Mouse (Mus musculus): ENCODE data around the gene Slc26a6. TPM values are rescaled to one million over a fixed set of nuclear protein-coding genes. Genes with fewer than 3 reads are reported as not detected.

Gene Slc26a6
- polyA plus RNA-seq (2015; fragmentation: Nextera tagmentation; extraction: Ambion mirVana), result 1.9 and 4.6 TPM in 2 replicates

DNA sequence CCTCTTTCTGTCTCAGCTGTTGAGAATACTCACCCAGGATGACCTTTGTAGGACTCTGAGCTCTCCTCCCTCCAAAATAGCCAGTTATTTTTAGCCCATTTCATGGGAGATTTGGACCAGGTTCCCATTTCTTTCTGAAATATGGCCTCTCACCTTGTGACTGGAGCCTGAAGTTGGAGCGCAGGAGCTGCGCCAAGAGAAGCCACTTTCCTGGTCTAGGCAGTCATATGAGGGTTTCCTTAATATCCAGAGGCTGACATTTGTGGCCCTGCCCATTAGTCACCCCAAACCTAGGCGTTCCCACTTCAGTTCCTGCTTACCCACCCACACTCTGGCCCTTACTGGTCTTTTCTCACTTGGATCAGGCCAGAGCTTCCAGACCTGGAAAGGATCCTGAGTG, at the start of gene Slc26a6:
TSS of gene Slc26a6 (plus strand) at position 308 of the 400 bp plus-strand sequence.

GRCm38 (mm10) chr9:108808163-108808665, 44.9 kb upstream of the Slc26a6 start, which contains the start of gene Nckipsd:
Gene Nckipsd, plus strand, starts transcription at chr9:108808368.

DNA sequence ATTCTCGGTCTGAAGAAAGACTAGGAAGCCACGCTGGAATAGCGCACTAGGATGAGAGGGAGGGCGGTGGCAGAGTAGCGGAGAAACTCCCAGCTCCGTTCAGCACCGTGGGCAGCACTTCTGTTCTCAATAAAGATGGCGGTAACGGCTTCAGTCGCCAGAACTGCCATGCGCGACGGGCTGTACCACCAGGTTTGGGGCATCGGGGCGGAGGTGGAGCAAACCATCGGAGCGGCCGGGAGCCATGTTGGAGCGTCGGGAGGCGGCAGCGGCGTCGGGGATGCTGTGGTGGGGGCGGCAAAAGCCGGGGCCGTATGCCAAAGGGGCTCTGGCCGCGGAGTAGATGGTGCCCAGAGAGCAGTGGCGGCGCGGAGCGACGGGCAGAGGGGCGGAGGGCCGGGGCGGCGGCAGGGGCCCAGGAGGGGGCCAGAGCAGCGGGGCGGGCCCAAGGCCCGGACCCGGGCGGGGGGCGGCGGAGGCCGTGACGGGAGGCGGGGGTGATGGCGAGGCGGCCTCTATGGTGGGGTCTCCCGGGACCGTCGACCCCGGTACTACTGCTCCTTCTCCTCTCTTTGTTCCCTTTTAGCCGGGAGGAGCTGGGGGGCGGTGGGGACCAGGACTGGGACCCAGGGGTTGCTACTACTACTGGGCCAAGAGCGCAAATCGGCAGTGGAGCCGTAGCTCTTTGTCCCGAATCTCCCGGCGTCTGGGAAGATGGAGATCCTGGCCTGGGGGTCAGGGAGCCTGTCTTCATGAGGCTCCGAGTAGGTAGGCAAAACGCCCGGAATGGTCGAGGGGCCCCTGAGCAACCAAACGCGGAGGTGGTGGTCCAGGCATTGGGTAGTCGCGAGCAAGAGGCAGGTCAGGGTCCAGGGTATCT, 27.0 kb upstream of the Slc26a6 start, which contains the start of gene Celsr3:
TSS of gene Celsr3 (plus strand) at position 501 of the 880 bp plus-strand sequence.

DNA sequence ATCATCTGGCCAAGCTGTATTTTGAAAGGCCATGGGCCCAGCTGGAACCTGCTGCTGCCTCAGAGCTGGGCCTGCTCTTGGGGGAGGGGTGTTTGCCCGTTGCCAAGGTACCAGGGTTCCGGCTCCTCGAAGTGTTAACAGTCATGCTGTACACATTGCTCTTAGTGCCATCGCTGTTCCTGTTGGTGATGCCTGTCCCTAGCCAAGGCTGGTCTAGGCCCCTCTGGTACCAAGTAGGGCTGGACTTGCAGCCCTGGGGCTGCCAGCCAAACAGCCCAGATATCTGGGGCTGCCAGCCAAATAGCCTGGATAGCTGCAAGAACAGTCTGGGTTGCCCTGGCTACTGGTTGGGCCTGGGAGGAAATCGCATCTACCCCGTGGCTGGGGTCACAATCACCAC, 61.4 kb downstream of the Slc26a6 start, which contains the start of gene Tmem89:
TSS of gene Tmem89 (plus strand) at position 129 of the 400 bp plus-strand sequence.

DNA sequence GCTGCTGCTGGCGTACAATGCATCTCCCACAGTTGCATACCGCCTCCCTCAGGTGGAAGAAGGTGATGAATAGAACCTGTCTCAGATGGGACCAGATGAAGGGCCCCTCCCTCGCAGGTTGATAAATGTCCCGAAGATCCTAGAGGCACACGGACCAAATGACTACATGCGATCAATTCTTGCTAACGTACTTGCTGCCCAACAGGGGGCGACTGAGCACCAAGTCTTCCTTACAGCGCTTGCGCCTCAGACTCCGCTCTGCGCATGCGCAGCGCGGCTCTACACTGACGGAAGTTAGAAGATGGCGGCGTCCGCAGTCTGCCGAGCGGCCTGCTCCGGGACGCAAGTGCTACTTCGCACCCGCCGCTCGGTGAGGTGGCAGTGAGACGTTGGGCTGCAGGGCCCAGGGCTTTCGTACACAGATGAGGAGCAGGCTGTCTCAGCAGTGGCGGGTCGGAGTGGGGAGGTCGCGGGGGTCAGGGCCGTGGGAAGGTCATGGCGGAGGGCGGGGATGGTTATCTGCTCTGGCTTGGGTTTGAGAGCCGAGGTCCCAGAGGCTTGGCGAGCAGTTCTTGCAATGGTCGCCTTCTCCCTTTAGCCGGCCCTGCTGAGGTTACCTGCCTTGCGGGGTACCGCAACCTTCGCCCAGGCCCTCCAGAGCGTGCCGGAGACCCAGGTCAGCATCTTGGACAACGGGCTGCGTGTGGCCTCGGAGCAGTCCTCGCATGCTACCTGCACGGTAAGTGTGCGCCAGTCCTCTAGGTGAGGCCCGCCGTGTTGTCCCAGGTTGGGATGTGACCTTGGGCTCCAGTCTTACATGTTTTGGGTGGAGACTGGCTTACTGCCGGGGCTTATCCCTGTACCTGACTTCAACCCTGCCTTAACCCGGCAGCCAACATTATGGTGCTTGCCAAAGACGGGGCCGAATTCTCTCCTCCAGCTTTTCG, 83.6 kb downstream of the Slc26a6 start, which contains the start of gene Uqcrc1:
TSS of gene Uqcrc1 (plus strand) at position 216 of the 947 bp plus-strand sequence.

DNA sequence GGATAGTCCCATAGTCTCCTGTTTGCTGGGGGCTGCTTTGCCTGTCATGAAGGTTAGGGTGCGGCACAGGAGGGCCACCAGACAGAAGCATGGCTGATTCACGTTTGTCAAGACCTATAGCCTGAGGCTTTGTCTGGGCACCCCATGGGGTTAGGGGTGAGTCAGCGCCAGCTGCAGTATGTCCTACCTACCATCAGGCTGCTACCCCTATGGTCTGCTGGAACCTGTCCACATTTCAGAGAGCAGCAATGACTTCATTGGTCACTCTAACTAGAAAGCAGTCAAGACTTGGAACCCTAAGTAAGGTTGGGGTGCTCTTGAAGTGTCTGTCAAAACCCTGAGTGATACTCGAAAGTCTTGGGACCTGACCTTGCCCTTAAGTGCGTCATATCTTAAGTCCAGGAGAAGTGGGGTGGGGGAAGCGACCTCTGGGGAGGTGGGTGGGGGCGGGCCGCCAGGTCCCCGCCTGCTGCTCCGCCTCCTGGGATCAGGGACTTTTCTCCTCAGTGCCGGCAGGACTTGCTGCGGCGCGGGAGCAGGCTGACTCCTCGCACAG, 100.1 kb downstream of the Slc26a6 start, which contains the start of gene Col7a1:
TSS of gene Col7a1 (plus strand) at position 506 of the 556 bp plus-strand sequence.

Other genes starting within 250 kb of the Slc26a6 start
- 29.6 and 33.5 TPM in 2 replicates for gene Arih2, start 203.9 kb upstream of the Slc26a6 start, polyA plus RNA-seq (2015; fragmentation: Nextera tagmentation; extraction: Ambion mirVana)
- 30.9 and 34.3 TPM in 2 replicates for gene Slc25a20, start 191.2 kb upstream of the Slc26a6 start, polyA plus RNA-seq (2015; fragmentation: Nextera tagmentation; extraction: Ambion mirVana)
- 5.9 and 8.6 TPM in 2 replicates for gene Prkar2a, start 164.0 kb upstream of the Slc26a6 start, polyA plus RNA-seq (2015; fragmentation: Nextera tagmentation; extraction: Ambion mirVana)
- gene Ip6k2, start 69.5 kb upstream of the Slc26a6 start, polyA plus RNA-seq (2015; fragmentation: Nextera tagmentation; extraction: Ambion mirVana), result 16.3 and 19.8 TPM in 2 replicates
- 7.3 and 7.6 TPM in 2 replicates for gene Nckipsd, start 44.9 kb upstream of the Slc26a6 start, polyA plus RNA-seq (2015; fragmentation: Nextera tagmentation; extraction: Ambion mirVana)
- gene Celsr3, start 27.0 kb upstream of the Slc26a6 start, polyA plus RNA-seq (2015; fragmentation: Nextera tagmentation; extraction: Ambion mirVana), result 0.73 and 1.3 TPM in 2 replicates
- not detected in 2 replicates for gene Tmem89, start 61.3 kb downstream of the Slc26a6 start, polyA plus RNA-seq (2015; fragmentation: Nextera tagmentation; extraction: Ambion mirVana)
- gene Uqcrc1, start 83.3 kb downstream of the Slc26a6 start, polyA plus RNA-seq (2015; fragmentation: Nextera tagmentation; extraction: Ambion mirVana), result 318 TPM in 2 replicates
- 10.7 and 13.9 TPM in 2 replicates for gene Col7a1, start 100.3 kb downstream of the Slc26a6 start, polyA plus RNA-seq (2015; fragmentation: Nextera tagmentation; extraction: Ambion mirVana)
- gene Ucn2, start 132.7 kb downstream of the Slc26a6 start, polyA plus RNA-seq (2015; fragmentation: Nextera tagmentation; extraction: Ambion mirVana), result 0.51 and 0.61 TPM in 2 replicates
- gene Pfkfb4, start 138.5 kb downstream of the Slc26a6 start, polyA plus RNA-seq (2015; fragmentation: Nextera tagmentation; extraction: Ambion mirVana), result 13.6 and 15.3 TPM in 2 replicates
- gene Shisa5, start 185.3 kb downstream of the Slc26a6 start, polyA plus RNA-seq (2015; fragmentation: Nextera tagmentation; extraction: Ambion mirVana), result 64.2 and 86.5 TPM in 2 replicates
- gene Trex1, start 206.5 kb downstream of the Slc26a6 start, polyA plus RNA-seq (2015; fragmentation: Nextera tagmentation; extraction: Ambion mirVana), result 17.5 and 25.8 TPM in 2 replicates
- 11.9 and 14.8 TPM in 2 replicates for gene Atrip, start 220.8 kb downstream of the Slc26a6 start, polyA plus RNA-seq (2015; fragmentation: Nextera tagmentation; extraction: Ambion mirVana)
- gene Ccdc51, start 229.2 kb downstream of the Slc26a6 start, polyA plus RNA-seq (2015; fragmentation: Nextera tagmentation; extraction: Ambion mirVana), result 10.7 and 11.2 TPM in 2 replicates
- 450 and 492 TPM in 2 replicates for gene Tma7, start 229.3 kb downstream of the Slc26a6 start, polyA plus RNA-seq (2015; fragmentation: Nextera tagmentation; extraction: Ambion mirVana)
- 0.88 and 1.3 TPM in 2 replicates for gene Plxnb1, start 242.1 kb downstream of the Slc26a6 start, polyA plus RNA-seq (2015; fragmentation: Nextera tagmentation; extraction: Ambion mirVana)